Mouse (Mus musculus) embryonic facial prominence, embryonic 10.5 days (tissue): ENCODE measurements around the gene Tas2r106. TPM values are rescaled to one million over a fixed set of nuclear protein-coding genes. Genes with fewer than 3 reads are reported as not detected.

Experiments
- DNase-seq: peaks from one replicate; pipeline ENCODE4 v3.0.0-alpha.2; 2017; ENCODE audit warnings: low spot score
- H3K27ac ChIP-seq: fragments of 300-500 bp; sonication (generic); replicated peaks from 2 replicates; pipeline ENCODE4 v1.5.1; 2016; ENCODE audit warnings: mild to moderate bottlenecking
- H3K27me3 ChIP-seq: fragments of 300-500 bp; sonication (generic); replicated peaks from 2 replicates; pipeline ENCODE4 v1.6.1; 2016; ENCODE audit warnings: low read depth, mild to moderate bottlenecking; ENCODE audit not compliant: poor library complexity, severe bottlenecking
- H3K36me3 ChIP-seq: fragments of 300-500 bp; sonication (generic); replicated peaks from 2 replicates; pipeline ENCODE4 v1.6.1; 2016; ENCODE audit warnings: mild to moderate bottlenecking, moderate library complexity
- H3K4me1 ChIP-seq: fragments of 300-500 bp; sonication (generic); 2 replicates; pipeline ENCODE4 v1.6.1; 2016
- H3K4me3 ChIP-seq: fragments of 300-500 bp; sonication (generic); 2 replicates; pipeline ENCODE4 v1.5.1; 2016; ENCODE audit warnings: mild to moderate bottlenecking, moderate library complexity
- H3K9me3 ChIP-seq: fragments of 300-500 bp; sonication (generic); 2 replicates; pipeline ENCODE4 v1.6.1; 2016; ENCODE audit warnings: mild to moderate bottlenecking
- WGBS: fragments of 180-500 bp; shearing (Covaris S2); methylation state at CpG from one replicate; pipeline ENCODE4 v1.1.7; 2016; 5-methylcytosine and 5-hydroxymethylcytosine counted together
- polyA plus RNA-seq: library from polyadenylated mRNA; unstranded; fragments of >200 nt; fragmentation: Nextera tagmentation; extraction: Ambion mirVana; gene quantifications from 2 replicates; pipeline ENCODE4 v1.2.1, GENCODE M21; 2016

The Tas2r106 gene
- not detected in 2 replicates for polyA plus RNA-seq

- Histone ChIP-seq H3K4me3 (no peak within 1 kb of the TSS), H3K4me1 (no peaks in the 10 kb centered on the region), H3K27ac (no peak within 1 kb of the TSS), H3K36me3 (no peaks in the 10 kb centered on the region), H3K9me3 (peaks cover 6% of the 10 kb centered on the region), H3K27me3 (no peaks in the 10 kb centered on the region)
- DNase-seq, result no peak
- 79% methylated on average over 3 of the region's 3 CpGs for WGBS
These were observed at the start of gene Tas2r106 for GRCm38 (mm10) chr6:131678786-131679185. Tas2r106 (minus strand) TSS chr6:131678886.

- H3K9me3 ChIP-seq, result peaks cover 19% of the 10 kb centered on the region; the same call in 1 of the 2 replicates
- H3K27ac ChIP-seq, result no peak overlapping the region
- H3K27me3 ChIP-seq, result no peaks in the 10 kb centered on the region
- no peaks in the 10 kb centered on the region for H3K4me1 ChIP-seq
- WGBS, result 47% methylated on average over 7 of the region's 7 CpGs
- no peak overlapping the region for H3K4me3 ChIP-seq
- no peak for DNase-seq
- H3K36me3 ChIP-seq, result no peaks in the 10 kb centered on the region
These were observed 34.1 kb upstream of the Tas2r106 start for GRCm38 (mm10) chr6:131712803-131713202.

GRCm38 (mm10) chr6:131689963-131690362, 11.3 kb upstream of the Tas2r106 start, which contains the start of gene Tas2r114:
Tas2r114 (minus strand) TSS chr6:131690063.
- Histone ChIP-seq H3K4me1 (no peaks in the 10 kb centered on the region), H3K27me3 (no peaks in the 10 kb centered on the region), H3K36me3 (no peaks in the 10 kb centered on the region), H3K4me3 (no peak within 1 kb of the TSS), H3K27ac (no peak within 1 kb of the TSS), H3K9me3 (peaks cover 16% of the 10 kb centered on the region)
- no peak for DNase-seq

GRCm38 (mm10) chr6:131687395-131687794, 8.7 kb upstream of the Tas2r106 start, which contains the start of gene Tas2r105:
Tas2r105 (minus strand) TSS chr6:131687495.
- no peaks in the 10 kb centered on the region for H3K4me1 ChIP-seq
- no peak within 1 kb of the TSS for H3K27ac ChIP-seq
- H3K27me3 ChIP-seq, result no peaks in the 10 kb centered on the region
- peaks cover 10% of the 10 kb centered on the region; the same call in 1 of the 2 replicates for H3K9me3 ChIP-seq
- H3K36me3 ChIP-seq, result no peaks in the 10 kb centered on the region
- H3K4me3 ChIP-seq, result no peak within 1 kb of the TSS
- DNase-seq, result no peak
- 78% methylated on average over 1 of the region's 1 CpGs for WGBS

- H3K4me3 ChIP-seq, result no peak within 1 kb of the TSS
- no peak within 1 kb of the TSS for H3K27ac ChIP-seq
- WGBS, result 82% methylated on average over 1 of the region's 1 CpGs
- H3K4me1 ChIP-seq, result no peaks in the 10 kb centered on the region
- no peak for DNase-seq
- no peaks in the 10 kb centered on the region for H3K36me3 ChIP-seq
- H3K9me3 ChIP-seq, result 0 out of 2 replicates have a peak, but pooled peaks cover 3% of the 10 kb centered on the region
- no peaks in the 10 kb centered on the region for H3K27me3 ChIP-seq
These were observed 7.0 kb upstream of the Tas2r106 start, which contains the start of gene Tas2r104 for GRCm38 (mm10) chr6:131685644-131686043. Tas2r104 (minus strand) TSS chr6:131685744.

- Histone ChIP-seq H3K4me1 (no peaks in the 10 kb centered on the region), H3K4me3 (no peak within 1 kb of the TSS), H3K27ac (no peak within 1 kb of the TSS), H3K9me3 (peaks cover 12% of the 10 kb centered on the region; the same call in 1 of the 2 replicates), H3K27me3 (no peaks in the 10 kb centered on the region), H3K36me3 (no peaks in the 10 kb centered on the region)
- DNase-seq, result no peak
These were observed 18.6 kb downstream of the Tas2r106 start, which contains the start of gene Tas2r107 for GRCm38 (mm10) chr6:131660049-131660448. Tas2r107 (minus strand) TSS chr6:131660149.

GRCm38 (mm10) chr6:131630812-131631211, 47.9 kb downstream of the Tas2r106 start, which contains the start of gene Tas2r130:
Tas2r130 (minus strand) TSS chr6:131630912.
- Histone ChIP-seq H3K4me1 (no peaks in the 10 kb centered on the region), H3K27me3 (no peaks in the 10 kb centered on the region), H3K4me3 (no peak within 1 kb of the TSS), H3K9me3 (peaks cover 6% of the 10 kb centered on the region; the same call in 1 of the 2 replicates), H3K36me3 (no peaks in the 10 kb centered on the region), H3K27ac (no peak within 1 kb of the TSS)
- DNase-seq, result no peak
- WGBS, result 83% methylated on average over 3 of the region's 3 CpGs

Other genes with a start within 250 kb of the Tas2r106 start
- not detected in 2 replicates for gene 5430401F13Rik, start 192.5 kb downstream of the Tas2r106 start, polyA plus RNA-seq
- not detected in 2 replicates for gene Gm6619, start 192.5 kb downstream of the Tas2r106 start, polyA plus RNA-seq
- gene Tas2r130, start 48.0 kb downstream of the Tas2r106 start, polyA plus RNA-seq, result not detected in 2 replicates
- not detected in 2 replicates for gene Tas2r107, start 18.7 kb downstream of the Tas2r106 start, polyA plus RNA-seq
- gene Tas2r104, start 6.9 kb upstream of the Tas2r106 start, polyA plus RNA-seq, result not detected in 2 replicates
- gene Tas2r105, start 8.6 kb upstream of the Tas2r106 start, polyA plus RNA-seq, result not detected in 2 replicates
- not detected in 2 replicates for gene Tas2r114, start 11.2 kb upstream of the Tas2r106 start, polyA plus RNA-seq